Mouse (Mus musculus): ENCODE data around the gene Nkx1-1. TPM values are rescaled to one million over a fixed set of nuclear protein-coding genes. Genes with fewer than 3 reads are reported as not detected.

Nkx1-1 gene
- total RNA-seq (2012; rRNA removed): 0.21 and 0.22 TPM in 2 replicates

GRCm38 (mm10) chr5:33433201-33434138 is at the start of gene Nkx1-1:
Gene Nkx1-1, minus strand, starts transcription at chr5:33433976.
- no peak for DNase-seq (ENCODE audit: low read depth, low spot score)
- no peak within 1 kb of the TSS for H3K9ac ChIP-seq (ENCODE audit: insufficient read depth, low read depth, low read length, poor library complexity, severe bottlenecking)
- H3K4me1 ChIP-seq (ENCODE audit: control insufficient read depth in 2 of 2, insufficient read depth in 2 of 2, low read length in 2 of 2, poor library complexity in 1 of 2): peaks cover 0 to 7% of the 10 kb centered on the region in 2 experiments; a peak in 1 of 4 replicates
- H3K4me3 ChIP-seq (ENCODE audit: insufficient read depth in 1 of 2, low read depth in 1 of 2, low read length in 2 of 2, poor library complexity in 1 of 2, severe bottlenecking in 1 of 2): peak within 1 kb of the TSS; percentile 42 to 43; a peak in 3 of 4 replicates
- TF ChIP-seq MAFK (IDR thresholded peaks at IDR 0.05; ENCODE audit: insufficient read depth, low read depth, low read length) (no peak), CHD2 (IDR thresholded peaks at IDR 0.05; ENCODE audit: low read depth, low read length) (no peak), HCFC1 (IDR thresholded peaks at IDR 0.05; ENCODE audit: borderline replicate concordance, insufficient read depth, low read length) (no peak), ZC3H11A (IDR thresholded peaks at IDR 0.05; ENCODE audit: borderline replicate concordance, low read depth, low read length) (no peak), ZNF384 (IDR thresholded peaks at IDR 0.05; ENCODE audit: low read depth, low read length) (no peak)
- H3K27ac ChIP-seq (ENCODE audit: insufficient read depth, low read depth, low read length, poor library complexity, severe bottlenecking): no peak within 1 kb of the TSS
- in situ Hi-C loops (cut with MboI; ENCODE audit: low sequenced_read_pairs in 2 of 2, unreplicated experiment in 2 of 2): loop anchor here in 1 of 2 experiments (10.0 to 25.0 kb wide), 2 partner anchors 291 to 1954 kb away; partner anchors contain the start of genes Fgfr3 and Hmx1
- no peaks in the 10 kb centered on the region for H3K9me3 ChIP-seq (ENCODE audit: control insufficient read depth, insufficient read depth, low read depth, low read length)
- no peaks in the 10 kb centered on the region for H3K36me3 ChIP-seq (ENCODE audit: control insufficient read depth, insufficient read depth, low read length, poor library complexity, severe bottlenecking)

DNA sequence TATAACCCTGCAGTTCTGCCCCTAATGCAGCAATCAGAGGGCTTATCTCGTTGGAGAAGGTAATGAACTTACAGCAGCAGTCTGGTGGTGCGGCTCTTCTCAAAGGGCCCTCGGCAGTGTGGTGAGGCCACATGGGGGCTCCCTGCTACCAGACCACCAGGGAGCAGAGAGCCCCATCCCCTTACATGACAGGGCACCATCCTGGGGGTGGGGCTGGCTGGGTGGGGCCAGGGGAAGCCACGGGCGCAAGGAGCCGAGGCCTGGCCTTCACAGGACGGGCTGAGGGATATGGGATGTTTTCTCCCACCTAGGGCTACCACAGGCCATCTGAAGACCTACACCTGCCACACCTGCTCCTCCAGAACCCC is 47.5 kb upstream of the Nkx1-1 start:
- TF ChIP-seq HCFC1 (IDR thresholded peaks at IDR 0.05; ENCODE audit: borderline replicate concordance, insufficient read depth, low read length) (no peak), MAFK (IDR thresholded peaks at IDR 0.05; ENCODE audit: insufficient read depth, low read depth, low read length) (no peak), ZNF384 (IDR thresholded peaks at IDR 0.05; ENCODE audit: low read depth, low read length) (no peak), CHD2 (IDR thresholded peaks at IDR 0.05; ENCODE audit: low read depth, low read length) (no peak), ZC3H11A (IDR thresholded peaks at IDR 0.05; ENCODE audit: borderline replicate concordance, low read depth, low read length) (no peak)
- DNase-seq (ENCODE audit: low read depth, low spot score): no peak
- Histone ChIP-seq H3K27ac (ENCODE audit: insufficient read depth, low read depth, low read length, poor library complexity, severe bottlenecking) (no peak overlapping the region), H3K4me1 (ENCODE audit: control insufficient read depth in 2 of 2, insufficient read depth in 2 of 2, low read length in 2 of 2, poor library complexity in 1 of 2) (no peaks in the 10 kb centered on the region), H3K36me3 (ENCODE audit: control insufficient read depth, insufficient read depth, low read length, poor library complexity, severe bottlenecking) (peaks cover 6% of the 10 kb centered on the region; the same call in 1 of the 2 replicates), H3K9ac (ENCODE audit: insufficient read depth, low read depth, low read length, poor library complexity, severe bottlenecking) (no peak overlapping the region), H3K4me3 (ENCODE audit: insufficient read depth in 1 of 2, low read depth in 1 of 2, low read length in 2 of 2, poor library complexity in 1 of 2, severe bottlenecking in 1 of 2) (no peak overlapping the region), H3K9me3 (ENCODE audit: control insufficient read depth, insufficient read depth, low read depth, low read length) (no peaks in the 10 kb centered on the region)
- in situ Hi-C loops (cut with MboI; ENCODE audit: low sequenced_read_pairs in 2 of 2, unreplicated experiment in 2 of 2): no loop called here

- TF ChIP-seq HCFC1 (IDR thresholded peaks at IDR 0.05; ENCODE audit: borderline replicate concordance, insufficient read depth, low read length) (no peak), ZNF384 (IDR thresholded peaks at IDR 0.05; ENCODE audit: low read depth, low read length) (no peak), CHD2 (IDR thresholded peaks at IDR 0.05; ENCODE audit: low read depth, low read length) (no peak)
- H3K9ac ChIP-seq (ENCODE audit: insufficient read depth, low read depth, low read length, poor library complexity, severe bottlenecking): no peak overlapping the region
- no peak overlapping the region for H3K4me3 ChIP-seq (ENCODE audit: insufficient read depth in 1 of 2, low read depth in 1 of 2, low read length in 2 of 2, poor library complexity in 1 of 2, severe bottlenecking in 1 of 2)
- H3K9me3 ChIP-seq (ENCODE audit: control insufficient read depth, insufficient read depth, low read depth, low read length): no peaks in the 10 kb centered on the region
- no peak overlapping the region for H3K27ac ChIP-seq (ENCODE audit: insufficient read depth, low read depth, low read length, poor library complexity, severe bottlenecking)
- DNase-seq (ENCODE audit: low read depth, low spot score): no peak
- in situ Hi-C loops (cut with MboI; ENCODE audit: low sequenced_read_pairs in 2 of 2, unreplicated experiment in 2 of 2): no loop called here
- H3K36me3 ChIP-seq (ENCODE audit: control insufficient read depth, insufficient read depth, low read length, poor library complexity, severe bottlenecking): peaks cover 5% of the 10 kb centered on the region; the same call in 1 of the 2 replicates
- H3K4me1 ChIP-seq (ENCODE audit: control insufficient read depth in 2 of 2, insufficient read depth in 2 of 2, low read length in 2 of 2, poor library complexity in 1 of 2): no peaks in the 10 kb centered on the region
Observed at GRCm38 (mm10) chr5:33480582-33481317, 47.0 kb upstream of the Nkx1-1 start.

DNA sequence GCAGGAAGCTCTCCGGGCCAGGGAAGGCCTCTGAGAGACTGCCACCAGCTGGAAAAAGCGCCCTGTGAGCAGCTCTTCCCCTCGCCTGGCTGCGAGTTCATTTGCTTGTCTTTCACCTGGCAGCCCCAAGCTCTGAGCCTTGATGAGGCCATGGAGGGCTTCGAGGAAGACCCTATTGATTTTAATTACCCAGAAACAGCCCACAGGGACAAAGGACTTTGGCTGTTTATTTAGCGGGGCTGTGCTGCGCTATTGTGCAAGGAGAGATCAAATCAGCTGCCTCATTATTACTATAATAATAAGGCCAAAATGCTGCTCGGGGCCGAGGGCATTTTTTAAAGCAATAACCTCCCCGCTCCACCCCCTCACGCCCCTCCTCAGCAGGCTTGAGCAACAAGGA is 31.7 kb upstream of the Nkx1-1 start:
- no peak overlapping the region for H3K27ac ChIP-seq (ENCODE audit: insufficient read depth, low read depth, low read length, poor library complexity, severe bottlenecking)
- no peaks in the 10 kb centered on the region for H3K36me3 ChIP-seq (ENCODE audit: control insufficient read depth, insufficient read depth, low read length, poor library complexity, severe bottlenecking)
- H3K9ac ChIP-seq (ENCODE audit: insufficient read depth, low read depth, low read length, poor library complexity, severe bottlenecking): no peak overlapping the region
- no peak for DNase-seq (ENCODE audit: low read depth, low spot score)
- H3K9me3 ChIP-seq (ENCODE audit: control insufficient read depth, insufficient read depth, low read depth, low read length): no peaks in the 10 kb centered on the region
- TF ChIP-seq HCFC1 (IDR thresholded peaks at IDR 0.05; ENCODE audit: borderline replicate concordance, insufficient read depth, low read length) (no peak), ZC3H11A (IDR thresholded peaks at IDR 0.05; ENCODE audit: borderline replicate concordance, low read depth, low read length) (no peak), MAFK (IDR thresholded peaks at IDR 0.05; ENCODE audit: insufficient read depth, low read depth, low read length) (no peak), CHD2 (IDR thresholded peaks at IDR 0.05; ENCODE audit: low read depth, low read length) (no peak), ZNF384 (IDR thresholded peaks at IDR 0.05; ENCODE audit: low read depth, low read length) (no peak)
- no peak overlapping the region for H3K4me3 ChIP-seq (ENCODE audit: insufficient read depth in 1 of 2, low read depth in 1 of 2, low read length in 2 of 2, poor library complexity in 1 of 2, severe bottlenecking in 1 of 2)
- in situ Hi-C loops (cut with MboI; ENCODE audit: low sequenced_read_pairs in 2 of 2, unreplicated experiment in 2 of 2): no loop called here
- H3K4me1 ChIP-seq (ENCODE audit: control insufficient read depth in 2 of 2, insufficient read depth in 2 of 2, low read length in 2 of 2, poor library complexity in 1 of 2): no peaks in the 10 kb centered on the region

All from ES-E14 (cell line).